Mouse (Mus musculus) c-Kit-negative CD71-positive TER-119-positive erythroid progenitor cells, embryonic 14.5 days (primary cell): ENCODE data around the gene Itga3.
"Not testable (repeated sequence)": the region's sequence is repeated elsewhere in the genome, so short reads cannot be mapped to it uniquely, and the experiment has no call there.

Experiments
- DNase-seq: peaks from one replicate; pipeline ENCODE4 v3.0.0-alpha.2; 2013; ENCODE audit warnings: low read depth, low spot score

Itga3 gene

DNA sequence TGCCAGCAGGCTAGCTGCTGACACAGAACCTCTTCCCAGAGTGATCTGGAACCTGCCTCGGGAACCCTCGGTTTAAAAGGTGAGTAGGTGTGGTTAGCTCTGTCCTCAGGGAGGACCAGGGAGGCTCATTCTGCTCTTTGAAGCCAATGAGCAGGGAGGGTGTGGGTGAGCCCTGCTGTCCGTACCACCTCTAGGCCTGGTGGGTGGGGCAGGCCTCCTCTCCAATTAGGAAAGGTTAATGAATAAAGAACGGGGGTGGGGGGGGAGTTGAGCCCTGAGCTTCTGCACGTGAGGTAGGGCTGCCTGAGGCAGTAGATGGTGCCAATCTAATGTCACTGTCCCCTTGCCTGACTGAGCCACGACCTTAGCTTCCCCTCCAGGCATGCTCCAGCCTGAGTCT, 43.7 kb downstream of the Itga3 start:
- DNase-seq, result no peak

DNA sequence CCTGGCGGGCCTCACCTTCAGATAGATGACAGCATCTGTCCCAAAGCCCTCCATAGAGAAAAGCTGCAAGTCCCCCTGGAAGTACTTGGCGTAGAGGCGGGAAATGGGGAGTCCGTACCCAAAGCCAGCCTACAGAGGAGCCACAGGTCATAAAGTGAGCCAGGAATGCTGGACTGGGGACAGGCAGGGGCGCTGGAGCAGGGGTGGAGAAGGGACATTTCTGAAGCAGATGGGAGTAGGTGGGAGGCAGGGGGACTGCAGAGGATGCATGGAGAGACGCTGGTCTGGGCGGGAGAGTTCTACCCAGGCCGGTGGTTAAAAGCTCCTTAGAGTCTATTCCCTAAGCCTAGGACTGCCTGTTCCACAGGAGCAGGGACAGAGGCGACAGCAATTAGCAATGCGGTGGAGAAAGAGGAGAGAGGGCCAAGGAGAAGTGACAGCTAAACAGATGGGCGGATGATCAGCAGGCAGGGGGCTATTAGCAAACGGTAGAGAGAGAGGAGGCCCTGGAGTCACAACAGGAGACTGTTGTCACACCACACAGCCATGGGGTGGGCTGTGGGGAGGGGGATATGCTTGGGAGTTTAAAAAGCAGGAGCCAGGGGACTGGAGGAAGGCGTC, 48.6 kb downstream of the Itga3 start:
- no peak for DNase-seq

DNA sequence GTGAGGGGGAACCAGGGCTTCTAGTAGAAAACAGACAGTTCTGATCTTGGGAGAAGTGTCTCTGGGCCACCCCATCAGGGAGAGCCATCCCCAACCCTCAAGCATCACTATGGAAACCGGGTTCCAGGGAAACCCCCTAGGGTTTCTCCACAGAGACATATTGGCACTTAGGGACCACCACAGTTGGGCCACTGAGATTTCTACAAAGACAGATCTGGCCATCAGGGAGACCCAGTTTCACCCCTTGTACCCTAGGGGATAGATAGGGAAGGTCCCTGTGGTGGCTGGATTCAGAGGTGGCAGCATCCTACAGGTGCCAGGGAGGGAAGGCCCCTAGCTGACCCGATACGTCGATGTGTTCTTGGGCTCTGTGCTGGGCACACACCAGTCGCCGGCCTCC, 49.8 kb downstream of the Itga3 start:
- no peak for DNase-seq

DNA sequence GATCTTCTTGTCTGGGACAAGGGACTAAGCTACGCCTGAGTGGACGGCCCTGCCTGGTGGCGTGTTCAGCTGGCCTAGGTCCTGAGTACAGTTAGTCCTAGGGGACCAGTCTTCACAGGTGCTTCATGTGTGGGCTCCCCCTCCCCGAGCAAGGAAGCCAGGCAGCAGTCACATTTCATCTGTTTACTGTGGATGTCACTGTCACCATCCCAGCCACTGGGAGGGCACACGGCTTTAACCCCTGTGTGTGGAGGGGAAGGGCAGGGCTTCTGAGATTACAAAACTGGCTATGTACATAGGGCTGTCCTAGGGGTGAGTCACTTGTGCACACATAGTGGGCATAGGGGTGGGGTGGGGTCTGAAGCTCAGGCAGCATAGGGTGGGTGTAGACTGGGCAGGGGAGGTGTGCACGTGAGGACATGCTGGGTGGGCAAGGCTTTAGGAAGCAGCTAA, 50.5 kb downstream of the Itga3 start:
- no peak for DNase-seq

DNA sequence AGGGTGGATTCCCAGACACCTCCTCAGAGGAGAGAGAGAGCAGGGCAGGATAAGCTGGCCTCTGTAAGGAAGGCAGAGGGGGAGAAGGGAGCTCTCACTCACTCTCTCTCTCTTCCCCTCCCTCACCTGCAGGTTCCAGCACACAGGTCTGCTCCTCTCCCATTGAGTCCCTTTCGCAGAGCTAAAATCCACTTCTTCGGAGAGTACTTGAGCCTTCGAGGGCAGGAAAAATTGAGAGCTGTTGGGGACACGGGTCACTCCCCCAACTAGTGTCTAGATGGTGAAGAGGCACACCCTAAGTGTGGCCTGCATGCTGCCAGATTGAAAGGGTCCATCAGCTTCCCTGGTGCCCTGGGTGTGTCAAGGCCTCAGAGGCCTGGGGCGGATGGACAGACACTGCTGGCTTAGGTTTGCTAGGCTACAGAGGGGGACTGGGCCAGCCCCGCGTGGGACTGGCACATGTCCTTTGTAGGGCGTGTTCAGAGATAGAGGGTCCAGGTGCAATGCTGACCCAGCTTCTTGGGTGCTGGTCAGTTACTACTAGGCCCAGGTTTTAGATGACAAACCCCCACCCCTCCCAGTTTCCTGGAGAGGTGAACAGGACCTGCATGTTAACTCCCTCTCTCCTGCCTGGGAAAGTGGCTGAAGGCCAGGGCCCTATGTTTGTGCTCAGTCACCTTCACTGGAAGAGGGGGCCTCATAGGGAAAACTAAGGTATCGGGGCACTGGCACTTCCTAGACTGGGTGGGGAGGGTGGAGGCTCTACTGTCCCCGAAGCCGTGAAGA, 51.2 kb downstream of the Itga3 start:
- DNase-seq, result no peak

DNA sequence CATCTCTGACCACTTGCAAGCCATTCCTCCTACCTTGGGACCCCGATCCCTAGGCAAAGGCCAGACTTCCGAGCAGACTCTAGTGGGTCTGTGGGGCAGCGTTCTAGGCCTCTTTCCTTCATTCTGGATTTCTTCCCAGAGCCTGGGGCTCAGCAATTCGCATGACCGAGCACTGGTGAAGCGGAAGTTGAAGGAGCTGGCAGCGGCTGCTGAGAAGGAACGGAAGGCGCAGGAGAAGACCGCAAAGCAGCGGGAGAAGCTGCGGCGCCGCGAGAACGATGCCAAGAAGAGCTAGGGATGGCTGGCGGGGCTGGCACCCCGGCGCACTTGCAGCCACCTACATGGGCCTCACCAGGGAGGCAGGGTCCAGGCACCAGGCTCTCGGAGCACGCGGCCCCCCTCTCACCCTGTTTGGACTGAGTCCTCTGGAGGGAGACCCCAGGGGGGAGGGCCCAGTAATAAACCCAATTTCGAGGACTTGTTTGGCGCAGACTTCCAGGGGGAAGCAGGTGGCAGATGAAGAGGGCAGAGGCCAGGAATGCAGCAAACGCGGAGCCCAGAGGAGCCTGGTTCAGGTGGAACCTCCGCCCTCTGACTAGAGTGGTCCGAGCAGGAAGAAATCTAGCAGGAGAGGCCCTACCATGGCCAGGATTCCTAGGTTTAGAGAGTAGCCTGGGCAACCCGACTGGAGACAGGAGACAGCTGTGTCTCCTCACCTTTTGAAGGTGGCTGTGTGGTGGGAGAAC, 52.0 kb downstream of the Itga3 start:
- DNase-seq, result no peak

DNA sequence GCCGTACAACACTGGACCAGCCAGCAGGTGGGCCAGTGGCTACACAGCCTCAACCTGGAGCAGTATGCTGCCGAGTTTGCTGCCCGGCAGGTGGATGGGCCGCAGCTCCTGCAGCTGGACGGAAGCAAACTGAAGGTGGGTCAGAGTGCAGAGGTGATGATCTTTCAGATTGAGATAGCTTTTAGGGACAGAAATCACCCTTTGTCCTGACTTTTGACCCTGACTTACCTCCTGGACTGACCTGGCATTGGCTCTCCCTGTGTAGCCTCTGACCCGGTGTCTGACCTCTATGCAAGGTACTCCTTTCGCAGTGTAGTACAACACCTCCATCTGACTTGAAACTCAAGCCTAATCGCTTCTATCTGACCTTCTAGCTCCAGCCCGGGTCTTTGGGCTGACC, 53.1 kb downstream of the Itga3 start:
- DNase-seq, result no peak

DNA sequence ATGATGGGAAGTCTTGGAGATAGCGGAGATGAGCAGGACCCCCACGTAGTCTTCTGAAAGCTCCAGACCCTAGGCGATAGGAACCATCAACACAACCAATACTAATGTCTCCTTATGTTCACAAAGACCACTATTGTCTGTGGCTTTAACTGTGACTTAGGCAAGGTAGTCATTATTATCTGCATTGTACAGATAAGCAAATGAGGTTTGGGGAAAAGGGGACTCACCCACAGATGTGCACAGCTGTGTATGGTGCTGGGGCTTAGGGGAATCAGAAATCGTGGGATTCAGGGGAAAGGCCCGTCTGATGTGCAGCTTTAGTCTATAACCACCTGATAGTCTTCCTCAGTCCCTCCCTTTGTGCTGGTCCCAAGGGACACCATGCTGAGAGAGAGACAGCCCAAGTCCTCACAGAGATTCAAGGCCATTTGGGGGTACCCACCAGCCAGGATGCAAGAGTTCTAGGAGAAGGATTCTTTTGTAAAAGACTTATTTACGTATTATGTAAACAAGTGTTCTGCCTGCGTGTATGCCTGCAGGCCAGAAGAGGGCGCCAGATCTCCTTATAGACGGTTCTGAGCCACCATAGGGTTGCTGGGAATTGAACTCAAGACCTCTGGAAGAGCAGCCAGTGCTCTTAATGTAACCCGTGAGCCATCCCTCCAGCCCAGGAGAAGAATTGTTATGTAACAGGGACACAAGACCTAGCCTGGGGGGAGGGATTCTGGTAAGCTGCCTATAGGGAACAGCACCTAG, 54.2 kb downstream of the Itga3 start:
- DNase-seq, result no peak

DNA sequence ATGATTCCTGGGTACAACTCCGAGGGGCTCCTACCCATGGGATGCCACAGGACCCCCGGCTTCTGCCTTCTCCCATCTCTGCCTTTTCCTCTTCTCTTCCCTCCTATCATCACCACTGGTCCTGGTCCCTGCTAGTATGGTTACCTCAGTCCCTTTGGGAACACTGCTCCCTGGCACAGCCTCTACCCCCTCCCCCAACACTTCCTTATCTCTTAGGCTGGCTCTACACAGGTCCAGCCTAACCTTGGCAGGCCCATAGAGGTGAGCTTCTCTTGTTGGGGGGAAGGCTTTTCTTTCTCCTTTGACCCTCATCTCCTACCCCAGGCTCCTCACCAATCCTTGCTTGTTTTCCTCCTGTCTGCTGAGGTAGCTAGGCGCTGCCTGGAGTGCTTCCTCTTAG, 61.1 kb downstream of the Itga3 start:
- no peak for DNase-seq

DNA sequence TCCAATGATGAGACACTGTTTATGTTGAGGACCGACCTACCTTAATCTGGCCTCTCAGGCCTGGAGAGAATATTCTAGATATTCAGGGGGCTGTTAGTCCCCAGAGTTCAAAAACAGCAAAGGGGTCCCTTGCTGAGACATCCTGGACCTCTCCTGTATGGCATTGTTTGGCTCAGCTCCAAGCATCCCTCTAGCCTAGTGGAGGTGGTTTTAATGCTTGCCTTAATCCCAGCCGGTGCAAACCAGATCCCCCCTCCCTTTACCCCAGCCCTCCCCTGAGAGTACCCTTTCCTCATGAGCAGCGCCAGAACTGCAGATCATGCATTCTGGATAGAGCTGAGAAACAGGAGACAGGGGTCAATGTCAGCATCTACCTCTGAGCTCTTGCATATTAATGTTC, 64.1 kb downstream of the Itga3 start:
- DNase-seq, result no peak

DNA sequence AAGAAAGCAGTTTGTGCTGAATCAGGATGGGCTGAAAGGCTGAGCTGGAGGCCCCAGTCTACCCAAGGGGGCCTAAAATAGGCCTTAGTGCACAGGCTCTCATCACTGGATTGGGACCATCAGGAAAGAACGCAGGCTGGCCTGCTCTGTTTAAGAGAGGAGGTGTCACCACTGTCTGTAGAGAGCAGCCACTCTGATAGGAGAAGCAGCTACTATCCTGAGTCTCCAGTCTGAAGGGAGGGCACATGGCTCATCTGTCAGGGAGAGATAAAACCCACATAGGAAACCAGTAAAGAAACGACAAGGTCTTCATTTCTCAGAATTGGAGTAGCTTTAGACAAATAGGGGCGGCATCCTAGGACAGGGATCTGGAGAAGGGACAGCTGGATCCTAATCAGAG, 64.5 kb downstream of the Itga3 start:
- DNase-seq, result peak; percentile 90

DNA sequence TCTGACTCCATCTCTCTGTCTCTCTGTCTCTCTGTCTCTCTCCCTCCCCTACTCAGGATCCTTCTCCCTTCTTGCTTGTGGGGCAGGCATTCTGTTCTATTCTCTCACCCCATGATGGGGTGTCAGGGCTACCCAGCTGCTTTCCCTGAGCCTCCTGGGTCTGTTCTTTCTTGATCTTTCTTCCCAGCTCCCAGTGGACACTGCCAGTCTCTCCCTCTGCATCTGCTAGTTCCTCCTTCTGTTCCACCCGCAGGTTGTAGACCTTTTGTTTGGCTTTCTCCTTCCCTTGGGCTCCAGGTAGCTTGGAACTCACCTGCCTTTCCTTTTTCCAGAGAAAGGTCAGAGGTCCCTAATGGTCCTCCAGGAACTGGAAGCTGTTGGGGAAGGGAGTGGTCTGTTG, 65.2 kb downstream of the Itga3 start:
- DNase-seq, result no peak

DNA sequence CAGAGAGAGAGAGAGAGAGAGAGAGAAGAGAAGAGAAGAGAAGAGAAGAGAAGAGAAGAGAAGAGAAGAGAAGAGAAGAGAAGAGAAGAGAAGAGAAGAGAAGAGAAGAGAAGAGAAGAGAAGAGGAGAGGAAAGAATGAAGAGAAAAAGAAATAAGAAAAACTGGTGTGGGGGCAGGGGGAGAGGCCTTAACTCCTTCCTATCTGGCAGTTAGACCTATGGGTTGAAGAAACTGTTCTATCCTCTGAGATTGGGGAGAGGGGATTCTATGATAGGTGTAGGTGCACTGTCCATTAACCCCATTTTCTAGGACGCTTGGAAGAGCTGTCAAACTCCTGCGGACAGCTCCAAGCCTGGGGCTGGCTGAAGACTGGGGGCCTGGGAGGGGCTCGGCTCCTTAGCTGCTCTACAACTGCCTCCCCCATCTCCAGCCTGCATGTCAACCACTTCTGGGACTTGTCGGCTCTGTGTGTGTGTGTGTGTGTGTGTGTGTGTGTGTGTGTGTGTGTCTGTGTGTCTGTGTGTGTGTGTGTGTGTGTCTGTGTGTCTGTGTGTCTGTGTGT, 65.7 kb downstream of the Itga3 start:
- not testable (repeated sequence) for DNase-seq

DNA sequence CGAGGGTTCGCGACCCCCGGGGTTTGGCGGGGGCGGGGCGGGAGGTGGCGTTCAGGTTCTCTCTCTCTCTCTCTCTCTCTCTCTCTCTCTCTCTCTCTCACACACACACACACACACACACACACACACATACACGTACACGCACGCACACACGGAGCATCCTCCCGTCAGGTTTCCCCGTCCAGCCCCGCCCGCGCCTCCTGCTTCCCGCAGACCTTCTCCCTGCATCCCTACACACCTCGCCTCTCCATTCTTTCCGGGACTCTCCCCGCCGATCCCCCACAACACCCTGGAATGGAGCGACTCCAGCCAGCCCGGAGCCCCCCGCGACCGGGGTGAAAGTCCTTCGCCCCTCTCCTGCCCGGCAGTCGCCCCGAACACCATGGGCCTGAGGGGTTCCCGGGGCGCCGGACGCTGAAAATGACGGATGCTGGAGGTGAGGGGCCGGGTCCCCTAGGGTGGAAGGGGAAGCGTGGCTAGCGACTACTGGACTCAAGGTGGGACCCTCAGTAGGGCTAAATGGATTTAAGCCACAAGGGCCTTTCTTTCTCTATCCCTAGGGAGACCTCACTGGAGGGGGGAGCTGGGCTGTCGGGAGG, 66.4 kb downstream of the Itga3 start:
- no peak for DNase-seq

DNA sequence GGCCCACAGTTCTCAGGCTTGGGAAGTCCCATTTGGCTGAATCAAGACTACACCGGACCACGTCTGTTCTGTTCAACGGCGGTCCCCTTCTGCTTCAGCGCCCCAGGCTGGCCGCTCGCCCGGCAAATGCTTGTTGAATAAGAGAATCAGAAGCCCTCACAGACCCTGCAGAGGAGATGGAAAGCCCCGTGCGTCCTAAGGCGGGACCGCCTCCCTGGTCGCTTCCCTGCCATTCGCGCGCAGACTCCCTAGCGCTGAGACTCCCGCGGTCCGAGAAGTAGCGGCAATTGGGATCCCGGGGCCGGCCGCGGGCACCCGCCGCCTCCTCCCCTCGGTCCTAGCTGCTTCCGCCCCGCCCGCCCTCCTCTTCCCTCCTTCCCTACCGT, 67.0 kb downstream of the Itga3 start, which contains the start of gene Samd14:
Gene Samd14 (plus strand): TSS at position 251 of the 386 bp plus-strand sequence.
- DNase-seq, result no peak

DNA sequence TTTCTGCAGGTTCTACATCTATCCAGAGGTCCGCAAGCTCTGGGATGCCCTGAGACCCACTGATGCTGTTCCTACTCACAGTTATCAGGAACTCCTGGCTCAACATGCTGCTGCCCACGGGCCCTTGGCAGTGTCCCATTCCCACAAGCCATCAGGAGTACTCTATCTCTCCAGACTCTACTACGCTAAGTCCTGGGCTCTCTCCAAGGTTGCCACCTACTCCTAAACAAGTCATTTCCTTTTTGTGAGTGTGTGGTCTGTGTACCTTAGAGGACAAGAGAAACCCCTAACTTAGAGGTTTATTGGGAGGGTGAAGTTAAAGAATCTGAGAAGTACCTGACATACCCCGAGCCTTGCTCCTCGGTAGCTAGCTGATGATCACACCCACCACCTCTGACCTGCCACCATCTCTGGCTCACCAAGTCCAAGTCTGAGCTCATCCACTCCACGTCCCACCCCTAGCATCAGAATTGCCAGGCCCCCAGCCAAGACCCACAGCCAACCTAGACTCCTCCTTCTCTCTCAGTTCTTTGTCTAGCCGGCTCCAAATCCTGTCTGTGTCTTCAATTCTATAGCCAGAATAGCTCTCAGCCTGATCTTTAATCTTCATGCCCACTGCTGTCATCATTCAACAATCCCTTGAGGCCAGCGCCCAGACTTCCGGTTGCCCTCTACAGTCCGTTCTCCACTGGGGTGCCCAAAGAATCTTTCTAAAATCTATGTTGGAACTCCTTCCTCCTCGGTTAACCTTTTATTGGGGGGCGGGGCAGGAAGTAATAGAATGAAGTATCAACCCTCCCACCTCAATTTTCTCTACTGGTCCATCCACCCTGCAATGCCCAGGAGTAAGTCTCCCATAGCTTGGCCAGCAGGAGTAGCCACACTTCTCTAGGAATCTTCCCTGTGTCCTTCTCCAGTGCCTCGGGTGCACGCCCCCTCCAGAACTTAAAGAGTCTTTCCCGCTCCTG, 67.7 kb downstream of the Itga3 start:
- no peak for DNase-seq

DNA sequence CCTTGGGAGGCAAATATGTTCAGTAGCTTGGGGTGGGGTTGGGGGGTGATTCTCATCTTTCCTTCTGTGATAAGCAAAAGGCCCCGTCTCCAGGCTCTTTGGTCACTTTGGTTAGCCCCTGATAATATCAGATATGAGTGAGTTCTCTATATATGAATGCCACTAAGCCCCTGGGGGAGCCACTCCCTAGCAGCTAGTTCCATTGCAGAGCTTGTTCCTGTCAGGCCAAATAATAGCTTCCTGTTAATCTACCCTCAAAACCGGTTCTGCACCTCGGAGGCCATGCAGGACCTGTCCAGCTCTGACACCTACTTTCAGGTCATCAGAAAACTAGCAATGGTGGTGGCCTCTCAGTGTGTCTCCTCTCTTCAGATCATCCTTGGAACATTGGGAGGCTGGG, 69.2 kb downstream of the Itga3 start:
- DNase-seq, result no peak

DNA sequence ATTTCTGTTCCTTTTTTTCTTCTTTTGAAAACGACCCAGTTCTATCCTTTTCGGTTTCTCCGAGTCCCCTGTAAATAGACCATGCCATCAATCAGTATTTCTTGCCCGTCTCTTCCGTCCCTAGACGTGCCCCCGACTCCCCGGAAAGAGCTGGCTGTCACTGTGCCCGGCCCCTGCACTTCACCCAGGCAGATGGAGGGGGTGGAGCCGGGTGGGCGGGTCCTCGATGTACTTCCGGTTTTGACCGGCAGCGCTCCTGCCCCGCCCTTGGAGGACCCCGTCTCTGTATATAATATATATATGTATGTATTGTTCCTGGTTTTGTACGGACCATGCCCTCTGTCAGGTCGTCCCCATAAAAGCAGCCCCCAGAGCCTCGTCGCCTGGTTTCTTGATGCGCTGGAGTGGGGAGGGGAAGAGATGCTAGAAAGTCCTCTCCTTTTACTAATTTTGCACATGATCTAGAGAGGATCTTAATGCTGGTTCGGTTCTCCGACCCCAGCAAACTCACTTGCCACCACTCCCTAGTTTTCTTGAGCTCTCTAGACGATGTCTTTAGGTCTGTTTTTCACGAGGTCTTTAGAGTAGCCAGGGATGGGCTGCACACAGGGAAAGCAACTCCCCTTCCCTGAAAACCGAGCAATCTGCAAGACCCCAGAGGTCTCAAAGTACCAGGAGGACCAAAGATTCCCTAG, 69.9 kb downstream of the Itga3 start:
- DNase-seq, result peak; percentile 69

DNA sequence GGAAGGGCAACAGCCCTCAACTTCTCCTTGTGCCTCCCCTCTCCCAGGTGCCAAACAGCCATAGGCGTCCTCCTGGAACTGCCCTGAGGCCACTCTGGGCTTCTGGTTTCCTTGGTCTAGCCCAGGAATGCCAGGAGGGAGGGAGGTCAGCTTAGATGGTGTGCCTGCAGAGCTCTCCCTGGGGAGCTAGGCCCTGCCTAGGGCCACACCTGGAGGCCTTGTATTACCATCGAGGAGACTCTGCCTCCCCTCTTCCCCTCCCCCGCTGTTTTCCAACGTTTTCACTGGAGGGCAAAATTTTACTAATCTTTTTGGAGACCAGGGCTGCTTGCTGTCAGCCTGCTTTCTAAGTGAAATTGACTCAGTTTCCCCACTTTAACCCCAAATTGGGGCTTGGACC, 70.6 kb downstream of the Itga3 start:
- no peak for DNase-seq

DNA sequence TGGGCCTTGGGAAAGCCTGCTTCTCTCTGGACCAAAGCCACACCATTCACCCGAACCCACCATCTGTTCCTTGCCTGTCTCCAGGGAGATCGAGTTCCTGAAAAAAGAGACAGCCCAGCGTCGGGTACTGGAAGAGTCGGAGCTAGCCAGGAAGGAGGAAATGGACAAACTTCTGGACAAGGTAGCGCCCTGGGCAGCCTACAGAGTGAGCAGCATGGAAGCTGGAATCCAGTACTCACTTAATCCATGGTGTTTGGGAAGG, 71.7 kb downstream of the Itga3 start:
- DNase-seq, result no peak
